Mouse (Mus musculus): ENCODE measurements around the gene Stra8. TPM values are rescaled to one million over a fixed set of nuclear protein-coding genes. Genes with fewer than 3 reads are reported as not detected.

The Stra8 gene
- polyA plus RNA-seq, 1 experiment from 2014 or later: not detected

GRCm38 (mm10) chr6:34879911-34880475, 40.0 kb upstream of the Stra8 start:
- Histone ChIP-seq H3K4me3 (no peak overlapping the region), H3K27ac (replicated peaks) (no peak overlapping the region), H3K27me3 (replicated peaks) (no peaks in the 10 kb centered on the region), H3K4me2 (no peak overlapping the region), H3K4me1 (peaks cover 32% of the 10 kb centered on the region), H3K36me3 (peaks cover 59% of the 10 kb centered on the region), H3K9me3 (no peaks in the 10 kb centered on the region), H3K9ac (no peak overlapping the region)
- WGBS: 53% methylated on average over 6 of the region's 6 CpGs
- ATAC-seq (ENCODE audit: extremely low read depth, insufficient number of reproducible peaks, low FRiP score, low TSS enrichment): no peak

GRCm38 (mm10) chr6:34884724-34885123, 35.2 kb upstream of the Stra8 start:
- no peaks in the 10 kb centered on the region for H3K27me3 ChIP-seq (replicated peaks)
- H3K9me3 ChIP-seq: no peaks in the 10 kb centered on the region
- H3K36me3 ChIP-seq: peaks cover 97% of the 10 kb centered on the region
- no peak overlapping the region for H3K9ac ChIP-seq
- H3K4me2 ChIP-seq: no peak overlapping the region
- WGBS: 82% methylated on average over 7 of the region's 7 CpGs
- no peak overlapping the region for H3K4me3 ChIP-seq
- ATAC-seq (ENCODE audit: extremely low read depth, insufficient number of reproducible peaks, low FRiP score, low TSS enrichment): no peak
- peaks cover 22% of the 10 kb centered on the region for H3K4me1 ChIP-seq
- no peak overlapping the region for H3K27ac ChIP-seq (replicated peaks)

GRCm38 (mm10) chr6:34887131-34887850, 32.7 kb upstream of the Stra8 start:
- WGBS: 73% methylated on average over 6 of the region's 6 CpGs
- no peak for ATAC-seq (ENCODE audit: extremely low read depth, insufficient number of reproducible peaks, low FRiP score, low TSS enrichment)

GRCm38 (mm10) chr6:34889185-34889584, 30.8 kb upstream of the Stra8 start:
- no peak overlapping the region for H3K4me3 ChIP-seq
- H3K9ac ChIP-seq: no peak overlapping the region
- no peak overlapping the region for H3K4me2 ChIP-seq
- peaks cover 98% of the 10 kb centered on the region for H3K36me3 ChIP-seq
- no peak for ATAC-seq (ENCODE audit: extremely low read depth, insufficient number of reproducible peaks, low FRiP score, low TSS enrichment)
- peaks cover 26% of the 10 kb centered on the region for H3K4me1 ChIP-seq
- H3K27ac ChIP-seq (replicated peaks): no peak overlapping the region
- no peaks in the 10 kb centered on the region for H3K9me3 ChIP-seq
- H3K27me3 ChIP-seq (replicated peaks): no peaks in the 10 kb centered on the region
- WGBS: 56% methylated on average over 4 of the region's 4 CpGs

More at GRCm38 (mm10) chr6:34887131-34887850, 32.7 kb upstream of the Stra8 start:
- Histone ChIP-seq H3K4me3 (no peak overlapping the region), H3K4me1 (peaks cover 26% of the 10 kb centered on the region), H3K9ac (peak overlapping the region; percentile 37; the same call in 1 of the 2 replicates), H3K36me3 (peaks cover 97% of the 10 kb centered on the region), H3K27me3 (replicated peaks) (no peaks in the 10 kb centered on the region), H3K4me2 (no peak overlapping the region), H3K27ac (replicated peaks) (peak overlapping the region; percentile 5; the same call in 1 of the 2 replicates), H3K9me3 (no peaks in the 10 kb centered on the region)

GRCm38 (mm10) chr6:34895569-34895968, 24.4 kb upstream of the Stra8 start:
- H3K27me3 ChIP-seq (replicated peaks): no peaks in the 10 kb centered on the region
- peaks cover 95% of the 10 kb centered on the region for H3K36me3 ChIP-seq
- H3K4me3 ChIP-seq: no peak overlapping the region
- no peak overlapping the region for H3K27ac ChIP-seq (replicated peaks)
- H3K4me2 ChIP-seq: no peak overlapping the region
- no peaks in the 10 kb centered on the region for H3K9me3 ChIP-seq
- H3K4me1 ChIP-seq: peaks cover 22% of the 10 kb centered on the region
- H3K9ac ChIP-seq: no peak overlapping the region
- 89% methylated on average over 7 of the region's 7 CpGs for WGBS
- ATAC-seq (ENCODE audit: extremely low read depth, insufficient number of reproducible peaks, low FRiP score, low TSS enrichment): no peak

- WGBS: 55% methylated on average over 16 of the region's 16 CpGs
- Histone ChIP-seq H3K36me3 (peaks cover 95% of the 10 kb centered on the region), H3K9ac (no peak overlapping the region), H3K27ac (replicated peaks) (no peak overlapping the region), H3K27me3 (replicated peaks) (no peaks in the 10 kb centered on the region), H3K9me3 (no peaks in the 10 kb centered on the region), H3K4me1 (peaks cover 25% of the 10 kb centered on the region), H3K4me2 (no peak overlapping the region), H3K4me3 (no peak overlapping the region)
- no peak for ATAC-seq (ENCODE audit: extremely low read depth, insufficient number of reproducible peaks, low FRiP score, low TSS enrichment)
Measured at GRCm38 (mm10) chr6:34896168-34896780, 23.7 kb upstream of the Stra8 start.

- H3K27me3 ChIP-seq (replicated peaks): no peaks in the 10 kb centered on the region
- H3K4me1 ChIP-seq: peaks cover 53% of the 10 kb centered on the region
- H3K9me3 ChIP-seq: no peaks in the 10 kb centered on the region
- no peak overlapping the region for H3K4me3 ChIP-seq
- H3K27ac ChIP-seq (replicated peaks): peak overlapping the region; percentile 72
- no peak overlapping the region for H3K4me2 ChIP-seq
- ATAC-seq (ENCODE audit: extremely low read depth, insufficient number of reproducible peaks, low FRiP score, low TSS enrichment): 0 out of 2 replicates have a peak, but pooled peaks have one; percentile 20
- peaks cover 86% of the 10 kb centered on the region for H3K36me3 ChIP-seq
- WGBS: 41% methylated on average over 2 of the region's 2 CpGs
- H3K9ac ChIP-seq: no peak overlapping the region
Measured at GRCm38 (mm10) chr6:34899127-34899526, 20.8 kb upstream of the Stra8 start.

- Histone ChIP-seq H3K4me3 (no peak overlapping the region), H3K27ac (replicated peaks) (0 out of 2 replicates have a peak overlapping the region, but pooled peaks have one; percentile 20), H3K4me2 (no peak overlapping the region), H3K9ac (no peak overlapping the region), H3K27me3 (replicated peaks) (no peaks in the 10 kb centered on the region), H3K36me3 (peaks cover 86% of the 10 kb centered on the region), H3K9me3 (no peaks in the 10 kb centered on the region), H3K4me1 (peaks cover 61% of the 10 kb centered on the region)
- WGBS: 75% methylated on average over 2 of the region's 2 CpGs
- no peak for ATAC-seq (ENCODE audit: extremely low read depth, insufficient number of reproducible peaks, low FRiP score, low TSS enrichment)
Measured at GRCm38 (mm10) chr6:34900990-34901389, 19.0 kb upstream of the Stra8 start.

- H3K27me3 ChIP-seq (replicated peaks): no peaks in the 10 kb centered on the region
- H3K9me3 ChIP-seq: no peaks in the 10 kb centered on the region
- peak overlapping the region; percentile 82 for H3K27ac ChIP-seq (replicated peaks)
- H3K4me1 ChIP-seq: peaks cover 66% of the 10 kb centered on the region
- WGBS: 34% methylated on average over 9 of the region's 9 CpGs
- peaks cover 87% of the 10 kb centered on the region for H3K36me3 ChIP-seq
- no peak overlapping the region for H3K4me3 ChIP-seq
- no peak; the same call in 1 of the 2 replicates for ATAC-seq (ENCODE audit: extremely low read depth, insufficient number of reproducible peaks, low FRiP score, low TSS enrichment)
- H3K9ac ChIP-seq: peak overlapping the region; percentile 55; the same call in 1 of the 2 replicates
- peak overlapping the region; percentile 47 for H3K4me2 ChIP-seq
Measured at GRCm38 (mm10) chr6:34901911-34902444, 18.0 kb upstream of the Stra8 start.

- peak overlapping the region; percentile 82 for H3K27ac ChIP-seq (replicated peaks)
- no peak overlapping the region for H3K4me3 ChIP-seq
- no peak for ATAC-seq (ENCODE audit: extremely low read depth, insufficient number of reproducible peaks, low FRiP score, low TSS enrichment)
- H3K9me3 ChIP-seq: no peaks in the 10 kb centered on the region
- peaks cover 72% of the 10 kb centered on the region for H3K4me1 ChIP-seq
- 72% methylated on average over 7 of the region's 7 CpGs for WGBS
- peaks cover 87% of the 10 kb centered on the region for H3K36me3 ChIP-seq
- peak overlapping the region; percentile 47 for H3K4me2 ChIP-seq
- H3K27me3 ChIP-seq (replicated peaks): no peaks in the 10 kb centered on the region
- H3K9ac ChIP-seq: peak overlapping the region; percentile 55
Measured at GRCm38 (mm10) chr6:34902578-34902977, 17.4 kb upstream of the Stra8 start.

- H3K4me2 ChIP-seq: peak overlapping the region; percentile 46
- H3K9me3 ChIP-seq: no peaks in the 10 kb centered on the region
- no peak overlapping the region for H3K4me3 ChIP-seq
- WGBS: 58% methylated on average over 5 of the region's 5 CpGs
- H3K9ac ChIP-seq: peak overlapping the region; percentile 67; the same call in 1 of the 2 replicates
- ATAC-seq (ENCODE audit: extremely low read depth, insufficient number of reproducible peaks, low FRiP score, low TSS enrichment): no peak
- H3K36me3 ChIP-seq: peaks cover 86% of the 10 kb centered on the region
- peaks cover 79% of the 10 kb centered on the region for H3K4me1 ChIP-seq
- H3K27me3 ChIP-seq (replicated peaks): no peaks in the 10 kb centered on the region
- peak overlapping the region; percentile 82 for H3K27ac ChIP-seq (replicated peaks)
Measured at GRCm38 (mm10) chr6:34903441-34903840, 16.5 kb upstream of the Stra8 start.
